Mouse (Mus musculus): ENCODE results near the gene Foxn3. TPM values are rescaled to one million over a fixed set of nuclear protein-coding genes. Genes with fewer than 3 reads are reported as not detected.
A peak's percentile ranks its signal among the peaks of the same experiment; 100 is the strongest.

The Foxn3 gene
- polyA plus RNA-seq, 1 experiment from 2014 or later = 18.6 TPM

DNA sequence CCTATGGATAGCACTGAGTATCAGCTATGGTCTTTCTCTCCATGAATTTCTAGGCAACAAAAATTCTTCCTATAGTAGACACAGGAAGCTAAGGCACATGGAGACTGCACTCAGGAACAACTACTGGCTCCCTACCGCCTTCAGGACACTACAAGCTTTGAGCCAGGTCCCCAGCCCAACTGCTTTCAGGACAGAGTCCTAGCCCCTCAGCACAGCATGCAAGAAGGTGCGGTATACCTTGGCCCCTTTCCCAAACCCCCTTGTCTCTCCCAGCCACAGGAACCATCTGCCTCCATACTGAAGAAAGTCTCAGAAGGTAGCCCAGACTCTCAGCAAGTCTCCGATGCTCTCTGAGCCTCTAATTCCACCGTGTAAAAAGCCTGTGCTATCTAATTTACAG lies 189.8 kb downstream of the Foxn3 start:
- no peaks in the 10 kb centered on the region for H3K9me3 ChIP-seq (replicated peaks)
- H3K9ac ChIP-seq = no peak overlapping the region
- 69% methylated on average over 4 of the region's 4 CpGs for WGBS (ENCODE audit: insufficient replicate concordance)
- ATAC-seq (ENCODE audit: insufficient read depth) = no peak
- peaks cover 9% of the 10 kb centered on the region for H3K36me3 ChIP-seq (replicated peaks)
- H3K4me3 ChIP-seq (replicated peaks) = no peak overlapping the region
- no peak overlapping the region for H3K4me2 ChIP-seq
- no peak overlapping the region for H3K27ac ChIP-seq (replicated peaks)
- peaks cover 13% of the 10 kb centered on the region for H3K4me1 ChIP-seq (replicated peaks)
- H3K27me3 ChIP-seq = no peaks in the 10 kb centered on the region

DNA sequence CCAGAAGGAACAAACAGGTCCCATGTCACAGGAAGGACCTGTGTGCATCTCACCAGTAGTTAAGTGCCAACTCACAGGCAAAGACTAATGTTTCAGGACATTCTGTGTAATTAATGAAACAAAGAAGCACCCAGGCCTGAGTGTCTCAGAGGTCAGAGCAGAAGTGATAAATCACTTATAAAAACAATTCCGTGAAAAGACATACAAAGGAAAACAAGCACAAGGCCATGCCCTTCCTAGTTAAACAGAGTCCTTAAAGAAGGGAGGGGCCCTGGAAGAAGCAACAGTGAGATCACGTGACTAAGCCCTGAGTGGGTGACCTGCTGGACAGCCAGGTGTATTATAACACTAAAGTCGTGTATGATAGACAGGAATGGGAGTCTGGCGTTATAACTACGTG lies 191.9 kb downstream of the Foxn3 start:
- no peak overlapping the region for H3K9ac ChIP-seq
- no peaks in the 10 kb centered on the region for H3K4me1 ChIP-seq (replicated peaks)
- no peak overlapping the region for H3K4me2 ChIP-seq
- peaks cover 9% of the 10 kb centered on the region for H3K36me3 ChIP-seq (replicated peaks)
- ATAC-seq (ENCODE audit: insufficient read depth) = no peak
- no peak overlapping the region for H3K4me3 ChIP-seq (replicated peaks)
- 56% methylated on average over 5 of the region's 5 CpGs for WGBS (ENCODE audit: insufficient replicate concordance)
- no peaks in the 10 kb centered on the region for H3K27me3 ChIP-seq
- H3K9me3 ChIP-seq (replicated peaks) = no peaks in the 10 kb centered on the region
- no peak overlapping the region for H3K27ac ChIP-seq (replicated peaks)

DNA sequence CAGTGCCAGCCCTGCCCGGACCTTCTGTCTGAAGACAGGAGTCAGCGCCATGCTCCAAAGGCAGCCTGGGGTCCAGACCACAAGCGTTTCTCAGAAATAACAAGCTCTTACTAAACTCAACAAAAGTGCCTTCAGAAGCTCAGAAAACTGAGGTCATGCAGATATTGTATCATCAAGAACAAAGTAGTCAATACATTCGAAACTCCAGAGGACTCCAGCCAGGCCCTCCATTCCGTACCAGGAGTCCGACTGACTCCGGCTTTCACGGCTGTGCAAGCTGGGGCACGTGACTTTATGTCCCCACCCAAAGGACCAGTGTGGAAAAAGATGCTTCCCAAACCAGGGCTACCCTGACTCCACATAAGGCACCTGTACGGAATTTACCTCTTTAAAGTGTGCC lies 195.1 kb downstream of the Foxn3 start:
- WGBS (ENCODE audit: insufficient replicate concordance) = 85% methylated on average over 10 of the region's 10 CpGs
- Histone ChIP-seq H3K4me2 (no peak overlapping the region), H3K4me3 (replicated peaks) (no peak overlapping the region), H3K27ac (replicated peaks) (no peak overlapping the region), H3K9ac (no peak overlapping the region), H3K27me3 (no peaks in the 10 kb centered on the region), H3K4me1 (replicated peaks) (peaks cover 13% of the 10 kb centered on the region; the same call in 1 of the 2 replicates), H3K9me3 (replicated peaks) (no peaks in the 10 kb centered on the region), H3K36me3 (replicated peaks) (no peaks in the 10 kb centered on the region)
- ATAC-seq (ENCODE audit: insufficient read depth) = no peak

DNA sequence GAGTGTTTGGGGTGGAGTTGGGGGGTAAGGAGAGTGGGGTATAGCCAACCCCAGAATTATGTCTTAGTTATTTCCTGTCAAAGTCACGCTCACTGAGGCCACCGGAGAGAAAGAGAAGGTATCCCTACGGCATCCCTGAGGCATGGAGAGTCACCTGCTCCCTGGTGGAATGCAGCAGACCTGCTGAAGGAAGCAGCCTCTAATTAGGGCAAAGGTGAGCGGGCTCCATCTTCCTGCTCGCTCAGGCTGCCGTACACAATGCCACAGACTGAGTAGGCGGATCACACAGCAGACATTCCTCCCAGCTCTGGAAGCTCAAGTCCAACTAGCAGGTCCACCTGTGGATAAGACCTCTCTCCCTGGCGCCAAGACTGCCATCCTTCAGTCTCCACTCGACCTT lies 197.4 kb downstream of the Foxn3 start:
- Histone ChIP-seq H3K4me3 (replicated peaks) (no peak overlapping the region), H3K36me3 (replicated peaks) (no peaks in the 10 kb centered on the region), H3K27me3 (no peaks in the 10 kb centered on the region), H3K4me2 (no peak overlapping the region), H3K4me1 (replicated peaks) (peaks cover 33% of the 10 kb centered on the region), H3K9ac (no peak overlapping the region), H3K27ac (replicated peaks) (no peak overlapping the region), H3K9me3 (replicated peaks) (no peaks in the 10 kb centered on the region)
- 78% methylated on average over 9 of the region's 9 CpGs for WGBS (ENCODE audit: insufficient replicate concordance)
- ATAC-seq (ENCODE audit: insufficient read depth) = no peak; the same call in 1 of the 2 replicates

DNA sequence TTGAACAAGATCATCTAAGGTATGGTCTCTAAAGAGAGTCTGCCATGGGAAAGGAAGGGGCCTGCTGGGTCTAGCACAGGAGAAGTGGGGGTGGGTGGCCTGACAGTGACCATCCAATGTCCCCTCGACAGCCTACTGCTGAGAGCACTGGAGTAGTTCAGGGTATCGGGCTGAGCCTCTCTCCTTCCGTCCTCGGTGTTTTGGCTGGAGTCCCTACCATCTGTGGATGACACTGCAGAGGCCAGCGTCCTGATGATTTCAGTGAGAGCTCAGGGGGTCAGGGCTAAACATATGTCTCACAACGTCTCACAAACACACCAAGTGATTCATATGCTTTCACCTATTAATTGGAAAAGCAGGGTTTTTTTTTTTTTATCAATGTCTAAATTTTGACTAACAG lies 199.2 kb downstream of the Foxn3 start:
- Histone ChIP-seq H3K4me1 (replicated peaks) (peaks cover 38% of the 10 kb centered on the region), H3K9me3 (replicated peaks) (no peaks in the 10 kb centered on the region), H3K27me3 (no peaks in the 10 kb centered on the region), H3K36me3 (replicated peaks) (no peaks in the 10 kb centered on the region), H3K9ac (no peak overlapping the region), H3K4me3 (replicated peaks) (no peak overlapping the region), H3K27ac (replicated peaks) (no peak overlapping the region), H3K4me2 (no peak overlapping the region)
- no peak for ATAC-seq (ENCODE audit: insufficient read depth)
- WGBS (ENCODE audit: insufficient replicate concordance) = 78% methylated on average over 6 of the region's 6 CpGs

DNA sequence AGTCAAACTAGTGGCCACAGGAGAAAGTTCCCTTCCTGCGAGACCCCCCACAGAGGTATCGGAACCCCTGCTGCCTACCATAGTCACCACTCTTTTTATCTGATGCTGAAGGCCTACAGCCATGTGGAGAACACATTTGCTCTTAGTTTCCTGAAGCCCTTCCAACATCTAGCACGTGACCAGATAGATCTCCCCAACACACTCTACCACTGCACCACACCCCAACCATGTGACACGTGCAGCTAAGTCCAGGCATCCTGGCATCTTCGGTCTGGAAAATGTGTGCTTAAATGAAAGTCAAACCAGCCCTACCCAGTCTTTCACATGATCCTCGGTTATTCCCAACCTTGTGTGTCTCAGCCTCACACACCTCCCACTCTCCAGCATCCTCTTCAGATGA lies 200.4 kb downstream of the Foxn3 start:
- WGBS (ENCODE audit: insufficient replicate concordance) = 63% methylated on average over 6 of the region's 6 CpGs
- no peak overlapping the region for H3K9ac ChIP-seq
- no peaks in the 10 kb centered on the region for H3K27me3 ChIP-seq
- no peak overlapping the region for H3K4me2 ChIP-seq
- H3K9me3 ChIP-seq (replicated peaks) = no peaks in the 10 kb centered on the region
- no peaks in the 10 kb centered on the region for H3K36me3 ChIP-seq (replicated peaks)
- H3K4me3 ChIP-seq (replicated peaks) = no peak overlapping the region
- ATAC-seq (ENCODE audit: insufficient read depth) = peak; percentile 38; the same call in 1 of the 2 replicates
- no peak overlapping the region for H3K27ac ChIP-seq (replicated peaks)
- H3K4me1 ChIP-seq (replicated peaks) = peaks cover 38% of the 10 kb centered on the region

DNA sequence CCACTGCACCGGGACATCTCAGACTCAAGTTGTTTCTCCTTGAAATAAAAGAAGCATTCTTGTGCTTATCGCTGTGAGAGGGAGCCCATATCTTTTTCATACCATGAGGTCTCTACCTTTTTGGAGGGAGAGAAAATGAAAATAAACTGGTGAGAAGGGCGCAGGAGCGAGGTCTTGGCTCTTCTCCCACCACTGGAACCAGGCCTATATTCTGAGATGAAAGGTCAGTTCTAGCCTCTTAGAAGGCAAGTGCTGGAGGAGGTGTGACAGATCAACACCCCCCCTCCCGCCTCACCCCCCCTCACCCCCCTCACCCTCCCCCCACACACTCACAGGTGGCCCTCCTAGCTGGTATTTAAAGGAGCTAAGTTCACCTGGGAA lies 201.6 kb downstream of the Foxn3 start:
- WGBS (ENCODE audit: insufficient replicate concordance) = 64% methylated on average over 5 of the region's 5 CpGs
- no peak overlapping the region for H3K9ac ChIP-seq

DNA sequence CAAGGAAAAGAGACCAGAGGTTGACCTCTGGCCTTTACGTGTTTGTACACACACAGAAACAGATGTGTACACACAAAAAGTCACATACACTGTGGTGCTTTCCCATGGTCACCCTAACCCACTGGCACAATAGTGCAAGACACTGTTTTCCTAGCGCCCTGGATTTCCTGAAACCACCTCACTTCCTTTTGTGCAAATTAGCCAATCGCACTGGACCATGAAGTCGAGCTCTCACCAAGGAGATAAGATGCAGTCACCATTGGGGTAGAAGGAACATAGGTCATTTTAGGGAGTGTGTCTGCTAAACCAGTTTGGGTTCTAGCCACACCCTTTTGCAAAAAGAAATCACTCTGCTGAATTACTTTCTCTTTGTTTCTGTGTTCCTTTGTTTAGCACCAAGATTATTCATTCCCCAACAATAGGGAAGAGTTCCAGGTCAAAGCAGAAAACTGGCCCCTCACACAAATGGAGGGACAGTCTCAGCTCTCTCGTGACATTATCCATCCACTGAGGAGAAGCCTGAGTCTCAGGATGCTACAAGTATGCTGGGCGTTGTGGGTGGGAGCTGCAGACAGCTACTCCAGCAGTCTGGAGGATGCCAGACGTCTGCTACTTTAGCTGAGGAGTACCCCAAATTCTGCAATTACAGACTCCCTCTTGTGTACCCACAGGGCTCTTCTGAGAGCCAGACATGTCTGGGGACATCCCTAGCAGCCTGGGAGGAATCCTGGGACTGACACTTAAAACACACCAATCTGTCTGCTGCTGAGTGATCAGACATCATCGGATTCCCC lies 202.2 kb downstream of the Foxn3 start:
- 54% methylated on average over 8 of the region's 8 CpGs for WGBS (ENCODE audit: insufficient replicate concordance)
- Histone ChIP-seq H3K27ac (replicated peaks) (no peak overlapping the region), H3K9me3 (replicated peaks) (no peaks in the 10 kb centered on the region)

More for the DNA sequence above, 201.6 kb downstream of the Foxn3 start:
- H3K9me3 ChIP-seq (replicated peaks) = no peaks in the 10 kb centered on the region
- H3K4me3 ChIP-seq (replicated peaks) = no peak overlapping the region
- peaks cover 38% of the 10 kb centered on the region for H3K4me1 ChIP-seq (replicated peaks)
- H3K4me2 ChIP-seq = no peak overlapping the region
- ATAC-seq (ENCODE audit: insufficient read depth) = no peak
- H3K27me3 ChIP-seq = no peaks in the 10 kb centered on the region
- H3K27ac ChIP-seq (replicated peaks) = no peak overlapping the region
- H3K36me3 ChIP-seq (replicated peaks) = no peaks in the 10 kb centered on the region

DNA sequence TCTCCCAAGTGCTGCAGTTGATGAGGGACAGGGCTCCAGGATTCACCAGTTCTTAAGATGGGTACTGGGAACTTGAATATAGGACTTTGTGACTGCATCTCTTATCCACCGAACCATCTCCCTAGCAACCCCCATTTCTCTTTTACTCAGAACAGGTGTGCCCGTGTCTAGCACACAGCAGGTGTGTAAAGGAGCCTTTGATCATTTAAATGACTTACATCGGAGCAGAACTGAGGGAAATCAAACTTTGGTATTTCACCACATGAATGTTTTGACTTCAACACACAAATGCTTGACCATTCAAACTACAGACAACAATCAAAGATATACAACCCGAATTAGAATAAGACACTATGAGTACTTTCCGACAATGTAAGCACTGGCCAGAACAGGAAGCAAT lies 204.7 kb downstream of the Foxn3 start:
- Histone ChIP-seq H3K9me3 (replicated peaks) (no peaks in the 10 kb centered on the region), H3K4me2 (no peak overlapping the region), H3K4me1 (replicated peaks) (peaks cover 40% of the 10 kb centered on the region), H3K4me3 (replicated peaks) (no peak overlapping the region), H3K9ac (no peak overlapping the region), H3K27me3 (no peaks in the 10 kb centered on the region), H3K27ac (replicated peaks) (no peak overlapping the region), H3K36me3 (replicated peaks) (no peaks in the 10 kb centered on the region)
- 71% methylated on average over 5 of the region's 5 CpGs for WGBS (ENCODE audit: insufficient replicate concordance)
- no peak for ATAC-seq (ENCODE audit: insufficient read depth)

More for the DNA sequence above, 202.2 kb downstream of the Foxn3 start:
- Histone ChIP-seq H3K9ac (no peak overlapping the region), H3K4me1 (replicated peaks) (peaks cover 40% of the 10 kb centered on the region), H3K4me2 (no peak overlapping the region), H3K27me3 (no peaks in the 10 kb centered on the region), H3K36me3 (replicated peaks) (no peaks in the 10 kb centered on the region), H3K4me3 (replicated peaks) (no peak overlapping the region)
- no peak for ATAC-seq (ENCODE audit: insufficient read depth)

DNA sequence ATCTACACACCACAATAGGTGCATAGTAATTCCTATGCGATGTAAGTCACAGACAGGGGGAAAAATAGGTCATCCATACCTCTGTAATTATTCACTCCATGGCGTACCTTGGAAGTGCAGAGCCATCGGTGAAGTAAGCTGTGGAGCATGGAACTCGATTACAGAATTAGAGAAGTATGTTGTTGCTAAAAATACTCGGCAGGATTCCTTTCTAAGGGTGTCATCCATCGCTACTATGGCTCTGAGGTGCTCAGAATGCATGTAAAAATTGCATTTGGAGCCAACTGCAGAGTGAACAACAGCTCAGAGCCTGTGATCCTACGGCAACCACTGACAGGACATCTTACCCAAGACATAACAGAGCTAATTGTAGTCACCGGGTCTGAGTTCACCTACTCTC lies 206.7 kb downstream of the Foxn3 start:
- Histone ChIP-seq H3K27ac (replicated peaks) (no peak overlapping the region), H3K27me3 (no peaks in the 10 kb centered on the region), H3K4me1 (replicated peaks) (peaks cover 43% of the 10 kb centered on the region), H3K4me2 (no peak overlapping the region), H3K36me3 (replicated peaks) (no peaks in the 10 kb centered on the region), H3K9ac (no peak overlapping the region), H3K4me3 (replicated peaks) (no peak overlapping the region), H3K9me3 (replicated peaks) (no peaks in the 10 kb centered on the region)
- ATAC-seq (ENCODE audit: insufficient read depth) = no peak
- WGBS (ENCODE audit: insufficient replicate concordance) = 78% methylated on average over 8 of the region's 8 CpGs

DNA sequence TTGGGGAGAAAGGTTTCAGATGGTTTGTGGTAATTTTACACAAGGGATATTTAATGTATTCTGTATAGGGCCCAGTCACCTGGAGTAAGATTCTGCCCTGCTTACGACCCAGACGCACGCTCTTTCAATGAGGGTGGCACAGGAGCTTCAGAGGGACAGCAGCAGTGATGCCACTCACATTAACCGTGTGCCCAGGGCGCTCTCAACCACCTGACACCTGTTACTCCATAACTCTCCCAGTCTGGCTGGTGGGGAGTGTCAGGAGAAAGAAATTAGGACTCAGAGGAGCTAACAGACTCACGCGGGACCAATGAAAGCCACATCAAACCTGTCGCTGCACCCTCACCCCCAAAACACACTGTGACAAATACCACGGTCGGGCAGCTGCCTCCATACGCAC lies 209.7 kb downstream of the Foxn3 start:
- no peaks in the 10 kb centered on the region for H3K27me3 ChIP-seq
- no peak overlapping the region for H3K4me3 ChIP-seq (replicated peaks)
- no peak for ATAC-seq (ENCODE audit: insufficient read depth)
- H3K27ac ChIP-seq (replicated peaks) = no peak overlapping the region
- H3K9ac ChIP-seq = no peak overlapping the region
- H3K4me1 ChIP-seq (replicated peaks) = peaks cover 57% of the 10 kb centered on the region
- WGBS (ENCODE audit: insufficient replicate concordance) = 85% methylated on average over 11 of the region's 11 CpGs
- H3K36me3 ChIP-seq (replicated peaks) = no peaks in the 10 kb centered on the region
- H3K9me3 ChIP-seq (replicated peaks) = no peaks in the 10 kb centered on the region
- no peak overlapping the region for H3K4me2 ChIP-seq

DNA sequence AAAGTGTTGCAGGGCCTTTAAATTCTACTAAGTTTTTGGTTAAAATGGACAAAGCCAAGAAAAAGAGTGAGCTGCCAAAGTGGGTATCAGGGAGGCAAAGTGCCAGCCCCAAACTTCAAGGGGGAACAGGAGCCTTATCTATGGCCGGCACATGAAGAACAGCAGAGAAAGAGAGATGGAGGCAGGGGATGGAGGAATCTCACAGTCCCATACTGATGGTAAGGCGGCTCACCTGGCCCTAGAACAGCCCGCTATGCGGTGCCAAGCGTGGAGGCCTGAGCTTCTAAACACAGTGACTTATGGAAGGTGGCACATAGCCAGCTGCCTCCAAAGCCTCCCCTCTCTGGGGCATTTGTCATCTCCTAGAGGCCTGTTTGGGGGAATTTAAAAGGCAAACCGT lies 210.8 kb downstream of the Foxn3 start:
- peak overlapping the region; percentile 2 for H3K4me2 ChIP-seq
- no peaks in the 10 kb centered on the region for H3K9me3 ChIP-seq (replicated peaks)
- 0 out of 2 replicates have a peak overlapping the region, but pooled peaks have one; percentile 21 for H3K9ac ChIP-seq
- 54% methylated on average over 6 of the region's 6 CpGs for WGBS (ENCODE audit: insufficient replicate concordance)
- H3K27me3 ChIP-seq = no peaks in the 10 kb centered on the region
- H3K4me1 ChIP-seq (replicated peaks) = peaks cover 68% of the 10 kb centered on the region
- peak overlapping the region; percentile 48 for H3K27ac ChIP-seq (replicated peaks)
- no peak overlapping the region for H3K4me3 ChIP-seq (replicated peaks)
- peak; percentile 13; the same call in 1 of the 2 replicates for ATAC-seq (ENCODE audit: insufficient read depth)
- H3K36me3 ChIP-seq (replicated peaks) = no peaks in the 10 kb centered on the region
